Mouse (Mus musculus): Measurements from ENCODE around the gene Ror2.

- TF ChIP-seq GATA1 (IDR thresholded peaks at IDR 0.05; ENCODE audit: borderline replicate concordance, low read length) (no peak), FLI1 (IDR thresholded peaks at IDR 0.05; ENCODE audit: low read length) (no peak)
These were observed 97.0 kb downstream of the Ror2 start for GRCm38 (mm10) chr13:53188935-53189334.

All from megakaryocyte, embryonic 14.5 days (primary cell).